Mouse (Mus musculus) inflammation-experienced regulatory T-cells, adult 6 months (primary cell): ENCODE results near the gene Mad2l2. TPM values are rescaled to one million over a fixed set of nuclear protein-coding genes. Genes with fewer than 3 reads are reported as not detected.
"Not testable (repeated sequence)": the region's sequence is repeated elsewhere in the genome, so short reads cannot be mapped to it uniquely, and the experiment has no call there.

Source experiments
- ATAC-seq: one replicate; pipeline ENCODE4 v1.8.0; 2017
- polyA plus RNA-seq, 3 experiments: library from polyadenylated mRNA; unstranded; fragments of 100-300 nt; shearing (Covaris generic); gene quantifications; one replicate each; pipeline ENCODE4 v1.2.1; 2017

Gene Mad2l2
- polyA plus RNA-seq, 3 experiments from 2014 or later, result 36.3 to 49.1 (median 39.6) TPM

- ATAC-seq, result no peak
Observed at GRCm38 (mm10) chr4:148173811-148174494, 43.8 kb downstream of the Mad2l2 start.

- no peak for ATAC-seq
Observed at GRCm38 (mm10) chr4:148174495-148174862, 44.3 kb downstream of the Mad2l2 start.

DNA sequence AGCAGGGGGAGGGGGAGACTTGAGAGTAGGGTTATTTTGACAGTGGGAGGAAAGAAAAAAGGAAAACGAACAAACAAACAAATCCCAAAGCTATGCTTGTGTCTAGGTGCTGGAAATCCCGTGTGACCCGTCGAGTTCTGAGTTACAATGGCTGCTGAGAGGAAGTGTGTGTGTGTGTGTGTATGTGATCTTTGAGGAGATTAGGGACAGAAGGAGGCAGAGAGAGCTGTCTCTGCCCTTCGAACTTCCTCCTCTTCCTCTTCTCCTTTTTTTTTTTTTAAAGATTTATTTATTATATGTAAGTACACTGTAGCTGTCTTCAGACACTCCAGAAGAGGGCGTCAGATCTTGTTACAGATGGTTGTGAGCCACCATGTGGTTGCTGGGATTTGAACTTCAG, 46.4 kb downstream of the Mad2l2 start:
- not testable (repeated sequence) for ATAC-seq

- no peak for ATAC-seq
Observed at GRCm38 (mm10) chr4:148177716-148178115, 47.5 kb downstream of the Mad2l2 start.

GRCm38 (mm10) chr4:148181483-148181882, 51.3 kb downstream of the Mad2l2 start:
- no peak for ATAC-seq

GRCm38 (mm10) chr4:148182363-148182762, 52.2 kb downstream of the Mad2l2 start:
- ATAC-seq, result no peak

- no peak for ATAC-seq
Observed at GRCm38 (mm10) chr4:148184564-148184963, 54.4 kb downstream of the Mad2l2 start.

DNA sequence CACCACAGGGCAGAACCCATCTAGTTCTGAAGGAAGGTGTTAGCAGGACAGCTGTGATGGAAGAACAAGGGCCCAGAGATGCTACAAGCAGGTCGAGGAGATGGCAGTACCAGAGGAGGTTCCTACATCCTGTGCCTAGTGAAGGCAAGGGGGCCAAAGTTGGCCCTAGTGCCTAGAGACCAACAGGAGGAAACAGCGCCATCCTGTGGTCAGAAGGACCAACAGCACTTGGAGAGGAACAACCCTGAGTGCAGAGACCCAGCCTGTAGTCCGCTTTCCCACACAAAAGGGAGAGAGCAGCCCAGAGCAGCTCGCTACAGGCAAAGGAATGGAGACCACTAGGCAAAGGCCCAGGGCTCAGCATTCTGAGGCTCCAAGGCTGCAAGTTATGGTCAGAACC, 55.6 kb downstream of the Mad2l2 start:
- no peak for ATAC-seq

- ATAC-seq, result not testable (repeated sequence)
Observed at GRCm38 (mm10) chr4:148188767-148189166, 58.6 kb downstream of the Mad2l2 start.

- ATAC-seq, result no peak
Observed at GRCm38 (mm10) chr4:148192707-148193245, 62.6 kb downstream of the Mad2l2 start.

DNA sequence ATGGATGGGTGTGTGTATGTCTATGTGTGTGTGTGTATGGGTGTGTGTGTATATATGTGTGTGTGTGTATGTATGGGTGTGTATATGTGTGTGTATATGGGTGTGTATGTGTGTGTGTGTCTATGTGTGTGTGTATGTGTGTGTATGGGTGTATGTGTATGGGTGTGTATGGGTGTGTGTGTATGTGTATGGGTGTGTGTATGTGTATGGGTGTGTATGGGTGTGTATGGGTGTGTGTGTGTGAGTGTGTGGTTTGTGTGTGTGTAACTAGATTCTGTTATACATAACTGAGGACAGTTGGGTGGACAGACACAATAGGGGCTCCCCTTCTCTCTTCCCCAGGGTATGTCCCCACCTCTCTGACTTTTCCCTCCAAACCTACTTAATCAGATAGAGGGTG, 64.2 kb downstream of the Mad2l2 start:
- no peak for ATAC-seq

Other genes starting within 250 kb of the Mad2l2 start
- 10 to 100 TPM; 20.5 to 25.5 (median 21.2) TPM for gene Mfn2, start 225.7 kb upstream of the Mad2l2 start, polyA plus RNA-seq
- 1 to 10 TPM; 1.3 to 4.5 (median 3.1) TPM for gene Plod1, start 193.6 kb upstream of the Mad2l2 start, polyA plus RNA-seq
- 10 to 100 TPM in 1 of 3 experiments, 1 to 10 TPM in 2; 7.2 to 11.6 (median 8.3) TPM for gene 2510039O18Rik, start 189.5 kb upstream of the Mad2l2 start, polyA plus RNA-seq
- gene Nppb, start 144.6 kb upstream of the Mad2l2 start, polyA plus RNA-seq, result not detected
- gene Nppa, start 129.7 kb upstream of the Mad2l2 start, polyA plus RNA-seq, result not detected
- gene Clcn6, start 91.6 kb upstream of the Mad2l2 start, polyA plus RNA-seq, result 1 to 10 TPM; 3.8 to 7.0 (median 6.3) TPM
- 10 to 100 TPM in 1 of 3 experiments, 1 to 10 TPM in 2; 9.2 to 12.0 (median 9.5) TPM for gene Mthfr, start 91.3 kb upstream of the Mad2l2 start, polyA plus RNA-seq
- gene Agtrap, start 42.4 kb upstream of the Mad2l2 start, polyA plus RNA-seq, result 10 to 100 TPM; 13.3 to 21.5 (median 14.3) TPM
- not detected for gene Draxin, start 314 bp downstream of the Mad2l2 start, polyA plus RNA-seq
- 10 to 100 TPM; 48.0 to 55.6 (median 52.6) TPM for gene Fbxo6, start 21.8 kb downstream of the Mad2l2 start, polyA plus RNA-seq
- 1 to 10 TPM in 2 of 3 experiments, under 1 TPM in 1; 0.44 to 4.3 (median 4.1) TPM for gene Fbxo44, start 30.1 kb downstream of the Mad2l2 start, polyA plus RNA-seq
- gene Fbxo2, start 30.2 kb downstream of the Mad2l2 start, polyA plus RNA-seq, result not detected
- not detected for gene Disp3, start 157.6 kb downstream of the Mad2l2 start, polyA plus RNA-seq